Mouse (Mus musculus) midbrain, embryonic 12.5 days (tissue): ENCODE measurements around the gene Dclk1. TPM values are rescaled to one million over a fixed set of nuclear protein-coding genes. Genes with fewer than 3 reads are reported as not detected.

ENCODE experiments used
- polyA plus RNA-seq: library from polyadenylated mRNA; unstranded; fragments of >200 nt; fragmentation: Nextera tagmentation; extraction: Ambion mirVana; gene quantifications from 2 replicates; pipeline ENCODE4 v1.2.1, GENCODE M21; 2016

Dclk1 gene
- polyA plus RNA-seq, 1 experiment from 2014 or later, result 165 TPM

Other genes starting within 250 kb of the Dclk1 start
- gene Ccna1, start 186.9 kb upstream of the Dclk1 start, polyA plus RNA-seq, result 2.2 and 2.3 TPM in 2 replicates
- gene Spg20, start 130.3 kb upstream of the Dclk1 start, polyA plus RNA-seq, result 35.9 and 37.8 TPM in 2 replicates
- gene Ccdc169, start 105.0 kb upstream of the Dclk1 start, polyA plus RNA-seq, result not detected in 2 replicates
- gene Sohlh2, start 60.3 kb upstream of the Dclk1 start, polyA plus RNA-seq, result not detected in 2 replicates
- not detected in 2 replicates for gene Gm21954, start 229.8 kb downstream of the Dclk1 start, polyA plus RNA-seq